Mouse (Mus musculus): ENCODE data around the gene Fuca1. TPM values are rescaled to one million over a fixed set of nuclear protein-coding genes. Genes with fewer than 3 reads are reported as not detected.
"Not testable (repeated sequence)": the region's sequence is repeated elsewhere in the genome, so short reads cannot be mapped to it uniquely, and the experiment has no call there.

Fuca1 gene
- total RNA-seq, 1 experiment from 2014 or later = 259 TPM

DNA sequence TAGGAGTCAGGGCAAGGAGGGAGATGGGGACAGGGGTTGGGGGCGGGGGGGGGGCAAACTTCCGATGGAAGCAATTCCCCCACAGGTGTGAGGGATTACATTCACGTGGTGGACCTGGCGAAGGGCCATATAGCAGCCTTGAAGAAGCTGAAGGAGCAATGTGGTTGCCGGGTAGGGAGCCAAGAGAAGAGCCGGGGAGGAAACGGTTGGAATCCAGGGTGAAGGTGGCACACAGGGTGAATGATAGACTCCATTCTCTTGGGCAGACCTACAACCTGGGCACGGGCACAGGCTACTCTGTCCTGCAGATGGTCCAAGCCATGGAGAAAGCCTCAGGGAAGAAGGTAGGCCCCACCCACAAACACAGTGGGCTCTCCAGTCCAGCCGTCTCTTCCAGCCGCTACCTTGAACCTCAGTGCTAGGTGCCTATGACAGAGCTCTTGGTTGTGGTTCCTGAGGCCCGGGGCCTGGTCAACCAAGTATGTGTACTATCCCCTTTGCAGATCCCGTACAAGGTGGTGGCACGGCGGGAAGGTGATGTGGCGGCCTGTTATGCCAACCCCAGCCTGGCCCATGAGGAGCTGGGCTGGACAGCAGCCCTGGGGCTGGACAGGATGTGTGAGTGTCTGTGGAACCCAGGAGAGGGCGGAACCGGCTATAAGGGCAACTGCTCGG, 46.7 kb downstream of the Fuca1 start:
- no peak for ATAC-seq (replicated peaks; ENCODE audit: insufficient number of reproducible peaks, low FRiP score, low TSS enrichment, poor library complexity, severe bottlenecking)

DNA sequence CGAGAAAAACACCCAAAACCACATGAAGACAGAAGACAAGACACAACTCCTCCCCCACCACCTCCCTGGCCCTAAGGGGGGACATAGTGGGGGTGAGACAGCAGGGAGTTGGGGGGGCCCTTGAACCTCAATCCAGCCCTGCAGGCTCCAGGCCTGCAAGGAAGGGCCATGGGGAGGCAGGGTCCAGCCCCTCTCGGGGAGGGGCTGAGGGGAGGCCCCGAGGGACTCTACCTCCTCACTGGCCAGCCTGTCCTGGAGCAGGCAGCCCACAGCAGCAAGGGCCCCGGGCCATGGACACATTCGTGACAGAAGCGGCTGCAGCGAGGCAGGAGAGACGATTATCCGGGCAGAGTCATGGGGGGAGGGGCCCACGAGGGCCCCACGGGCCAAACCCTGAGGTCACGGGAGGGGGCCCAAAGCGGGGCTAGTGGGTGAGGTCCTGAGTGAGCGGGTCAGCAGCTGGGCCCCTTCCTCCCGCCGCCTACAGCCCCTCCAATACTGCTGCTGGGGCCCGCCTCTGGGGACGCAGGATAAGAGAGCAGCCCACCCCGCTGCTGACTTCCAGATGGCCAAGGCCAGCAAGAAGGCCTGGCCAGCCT, 47.8 kb downstream of the Fuca1 start:
- ATAC-seq (replicated peaks; ENCODE audit: insufficient number of reproducible peaks, low FRiP score, low TSS enrichment, poor library complexity, severe bottlenecking) = no peak

DNA sequence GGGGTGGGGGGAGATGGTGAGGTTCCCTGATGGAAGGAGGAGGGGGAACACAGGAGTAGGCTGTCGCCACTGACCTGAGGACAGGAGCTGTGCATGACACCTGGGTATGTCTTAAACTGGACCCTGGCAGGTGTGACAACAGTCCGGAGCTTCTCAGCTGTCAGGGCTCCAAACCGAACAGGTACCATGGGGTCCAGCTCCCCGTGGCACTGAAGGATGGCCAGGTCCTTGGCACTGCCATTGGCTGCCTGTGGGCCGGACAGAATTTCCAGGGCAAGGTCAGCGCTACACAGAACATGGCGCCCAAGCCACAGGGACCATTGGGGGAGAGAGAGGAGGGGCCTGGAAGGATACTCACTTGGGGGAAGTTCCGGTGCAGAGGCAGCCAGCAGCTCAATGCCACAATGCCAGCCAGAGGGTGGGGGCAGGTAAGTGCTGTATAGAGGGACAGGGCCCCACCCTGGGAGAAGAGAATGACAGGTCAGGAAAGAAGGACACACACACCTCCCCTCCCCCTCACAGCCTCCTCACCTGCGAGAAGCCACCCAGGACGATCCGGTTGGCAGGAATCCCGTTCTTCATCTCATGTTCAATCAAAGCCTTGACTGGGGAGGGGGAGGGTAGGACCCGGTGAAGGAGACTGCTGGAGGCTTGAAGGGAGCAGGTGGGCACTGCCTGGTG, 48.7 kb downstream of the Fuca1 start:
- ATAC-seq (replicated peaks; ENCODE audit: insufficient number of reproducible peaks, low FRiP score, low TSS enrichment, poor library complexity, severe bottlenecking) = no peak

DNA sequence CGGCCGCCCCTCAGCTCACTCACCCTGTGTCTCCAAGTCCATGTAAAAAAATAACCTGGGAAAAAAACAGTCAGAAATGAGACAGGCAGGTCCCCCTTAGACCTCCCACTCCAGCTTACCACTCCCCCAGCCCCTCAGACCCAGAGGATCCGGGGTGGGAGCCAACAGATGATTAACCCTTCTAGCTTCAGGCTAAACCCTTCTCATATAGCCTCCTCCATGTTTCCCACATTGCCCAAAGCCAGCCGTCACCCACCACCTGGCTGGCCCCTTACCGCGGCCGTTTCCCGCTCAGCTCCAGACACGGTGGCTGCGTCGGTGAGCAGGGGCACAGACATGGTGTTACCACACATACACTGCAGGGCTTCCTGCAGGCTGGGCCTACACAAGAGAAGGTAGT, 50.0 kb downstream of the Fuca1 start:
- ATAC-seq (replicated peaks; ENCODE audit: insufficient number of reproducible peaks, low FRiP score, low TSS enrichment, poor library complexity, severe bottlenecking) = no peak

DNA sequence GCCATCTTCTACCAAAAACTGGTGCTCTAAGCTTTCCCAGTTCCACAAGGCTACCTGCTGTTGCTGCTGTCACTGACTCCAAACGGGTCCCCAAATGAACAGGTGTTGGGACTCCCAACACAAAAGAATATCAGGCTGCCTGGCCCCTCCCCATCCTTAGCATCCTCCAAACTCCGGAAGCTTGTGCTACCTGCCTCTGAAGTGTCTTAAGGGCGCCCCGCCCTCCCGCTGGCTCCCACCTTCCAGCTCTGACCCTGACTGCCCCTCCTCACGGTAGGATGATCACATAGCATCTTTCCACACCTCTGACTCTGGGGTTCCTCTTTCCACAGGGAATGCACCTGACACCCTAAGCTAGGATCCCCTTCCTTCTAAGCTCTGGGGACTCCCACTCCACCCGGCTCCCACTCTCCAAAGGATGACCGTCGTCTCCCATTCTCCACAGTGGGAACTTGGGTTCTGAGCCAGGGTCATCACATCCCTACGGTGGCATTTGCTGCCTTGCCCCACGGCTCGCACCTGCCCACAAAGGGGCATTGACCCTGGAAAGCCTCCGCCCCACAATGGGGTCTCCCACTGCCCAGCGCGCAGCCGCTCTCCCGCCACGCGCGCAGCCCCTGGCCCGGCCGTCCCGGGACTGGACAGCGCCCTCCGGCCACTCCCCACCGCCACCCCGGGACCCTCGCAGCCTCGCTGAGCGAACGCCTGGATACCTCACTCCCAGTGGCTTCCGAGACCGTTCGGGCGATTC, 51.4 kb downstream of the Fuca1 start:
- ATAC-seq (replicated peaks; ENCODE audit: insufficient number of reproducible peaks, low FRiP score, low TSS enrichment, poor library complexity, severe bottlenecking) = 0 out of 2 replicates have a peak, but pooled peaks have one; percentile 5

DNA sequence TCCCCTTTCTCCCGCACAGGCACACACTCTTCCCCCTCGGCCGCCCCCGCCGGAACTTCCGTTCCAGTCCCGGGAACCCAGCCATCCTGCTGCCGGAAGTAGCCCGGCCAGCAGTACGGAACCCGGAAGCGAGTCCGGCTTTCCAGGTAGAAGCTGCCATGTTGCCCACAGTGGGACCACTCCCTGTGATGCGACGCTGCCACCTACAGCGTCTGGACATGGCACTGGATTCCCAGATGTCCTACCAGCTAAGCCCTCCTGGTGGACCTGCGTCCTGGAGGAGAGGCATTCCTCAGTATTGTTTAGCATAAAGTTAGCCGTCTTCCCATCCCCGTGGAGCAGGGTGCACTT, 52.0 kb downstream of the Fuca1 start, which contains the start of gene Lypla2:
Gene Lypla2, minus strand, starts transcription at position 71 of the 351 bp plus-strand sequence.
- peak; percentile 72 for ATAC-seq (replicated peaks; ENCODE audit: insufficient number of reproducible peaks, low FRiP score, low TSS enrichment, poor library complexity, severe bottlenecking)

DNA sequence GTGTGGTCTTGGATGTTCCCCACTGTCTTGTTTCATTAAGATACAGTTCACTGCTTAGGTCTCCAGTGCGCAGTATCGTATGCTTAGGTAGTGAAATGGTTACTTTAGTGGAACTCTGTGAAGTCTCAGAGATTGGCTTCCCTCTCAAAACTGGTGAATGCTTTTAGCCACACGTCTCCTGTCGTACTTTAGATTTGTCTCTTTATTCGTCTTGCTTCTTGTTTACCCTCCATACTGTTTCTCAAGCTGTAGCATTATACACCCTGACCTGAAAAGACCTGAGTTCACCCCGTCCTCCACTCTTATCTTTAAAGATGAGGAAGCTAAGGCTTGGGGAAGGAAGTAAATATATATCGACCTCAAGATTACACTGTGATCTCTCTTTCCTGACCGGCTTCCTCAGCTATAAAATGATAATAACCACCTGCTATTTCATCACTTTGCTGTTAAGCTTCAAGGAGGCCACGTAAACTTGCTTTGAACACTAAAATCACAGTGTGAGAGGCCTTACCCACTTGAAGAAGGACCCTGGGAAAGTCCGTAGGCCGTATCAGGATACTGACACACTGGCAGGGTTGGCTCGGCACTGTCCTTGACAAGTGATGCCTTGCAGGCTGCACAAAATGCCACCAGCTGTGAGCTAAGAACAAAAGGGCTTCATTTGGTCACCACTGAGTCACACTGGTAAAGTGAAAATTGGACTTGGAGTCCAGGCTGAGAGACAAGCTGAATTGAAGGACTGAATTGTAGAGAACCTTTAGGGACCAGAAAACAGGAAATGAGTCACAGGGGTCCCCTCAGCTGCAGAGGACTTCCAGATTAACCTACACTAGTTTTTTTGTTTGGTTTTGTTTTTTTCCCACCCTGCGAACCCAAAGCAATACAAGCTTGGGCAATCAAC, 52.6 kb downstream of the Fuca1 start:
- ATAC-seq (replicated peaks; ENCODE audit: insufficient number of reproducible peaks, low FRiP score, low TSS enrichment, poor library complexity, severe bottlenecking) = no peak

DNA sequence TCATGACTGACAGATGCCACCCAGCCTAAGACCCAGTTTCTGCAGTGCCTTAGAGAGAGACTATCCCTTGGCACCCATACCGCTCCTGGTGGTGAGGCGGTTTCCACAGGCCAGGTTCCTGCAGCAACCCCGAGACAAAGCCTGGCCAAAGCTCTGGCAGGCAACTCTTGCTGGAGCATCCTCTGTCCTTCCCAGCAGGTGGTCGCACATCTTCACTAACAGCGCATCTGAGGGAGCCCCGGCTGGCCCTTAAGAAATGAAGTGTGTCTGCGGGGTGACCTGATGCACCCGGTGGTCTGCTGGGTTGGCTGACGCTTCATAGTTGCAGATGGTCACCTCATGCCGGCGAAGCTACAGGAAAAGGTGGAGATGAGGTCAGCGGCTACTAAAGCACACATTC, 55.6 kb downstream of the Fuca1 start:
- no peak for ATAC-seq (replicated peaks; ENCODE audit: insufficient number of reproducible peaks, low FRiP score, low TSS enrichment, poor library complexity, severe bottlenecking)

DNA sequence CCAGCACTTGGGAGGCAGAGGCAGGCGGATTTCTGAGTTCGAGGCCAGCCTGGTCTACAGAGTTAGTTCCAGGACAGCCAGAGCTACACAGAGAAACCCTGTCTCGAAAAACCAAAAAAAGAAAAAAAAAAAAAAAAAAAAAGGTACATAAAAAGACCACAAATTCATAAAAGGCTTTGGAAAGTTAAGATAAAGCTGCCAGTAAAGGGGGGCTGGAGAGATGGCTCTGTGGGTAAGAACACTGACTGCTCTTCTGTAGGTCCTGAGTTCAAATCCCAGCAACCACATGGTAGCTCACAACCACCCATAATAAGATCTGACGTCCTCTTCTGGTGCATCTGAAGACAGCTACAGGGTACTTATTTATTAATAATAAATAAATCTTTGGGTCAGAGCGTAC, 59.7 kb downstream of the Fuca1 start:
- not testable (repeated sequence) for ATAC-seq (replicated peaks; ENCODE audit: insufficient number of reproducible peaks, low FRiP score, low TSS enrichment, poor library complexity, severe bottlenecking)

DNA sequence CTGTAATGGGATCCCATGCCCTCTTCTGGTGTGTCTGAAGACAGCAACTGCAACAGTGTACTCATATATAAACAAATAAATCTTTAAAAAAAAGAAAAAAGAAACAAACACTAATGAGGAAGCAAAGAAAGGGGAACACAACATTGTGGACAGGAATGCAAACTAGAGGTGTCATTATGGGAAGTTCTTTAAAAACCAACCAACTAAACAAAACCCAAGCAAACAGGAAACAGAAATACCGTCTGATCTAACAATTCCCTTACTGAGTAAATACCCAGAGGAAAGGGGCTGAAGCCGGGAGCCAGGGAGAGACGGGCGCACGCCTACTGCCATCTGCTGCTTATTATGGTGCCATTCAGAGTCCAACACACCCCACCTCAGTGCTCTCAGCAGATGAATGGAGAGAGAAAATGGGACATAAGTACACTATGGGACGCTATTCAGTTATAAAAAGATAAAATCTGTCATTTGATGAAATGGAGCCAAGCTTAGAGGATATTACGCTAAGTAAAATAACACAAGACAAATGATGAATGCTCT, 61.1 kb downstream of the Fuca1 start:
- peak; percentile 66 for ATAC-seq (replicated peaks; ENCODE audit: insufficient number of reproducible peaks, low FRiP score, low TSS enrichment, poor library complexity, severe bottlenecking)

DNA sequence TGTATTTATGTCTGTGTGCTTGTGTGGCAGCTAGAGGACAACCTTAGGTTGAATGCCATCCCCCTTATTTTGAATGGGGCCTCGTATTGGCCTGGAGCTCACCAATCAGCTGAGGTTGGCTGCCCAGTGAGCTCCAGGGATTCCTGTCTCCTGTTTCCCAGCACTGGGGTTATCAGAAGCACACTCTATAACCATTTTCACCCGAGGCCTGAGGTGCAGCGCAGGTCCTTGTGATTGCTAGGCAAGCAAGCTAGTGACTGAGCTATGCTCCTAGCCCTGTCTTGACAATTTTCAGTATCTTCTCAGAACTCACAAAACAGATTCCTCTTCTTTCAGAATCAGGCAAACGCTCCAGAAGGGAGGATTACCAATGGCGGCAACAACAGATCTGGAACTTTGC, 64.0 kb downstream of the Fuca1 start:
- no peak for ATAC-seq (replicated peaks; ENCODE audit: insufficient number of reproducible peaks, low FRiP score, low TSS enrichment, poor library complexity, severe bottlenecking)

DNA sequence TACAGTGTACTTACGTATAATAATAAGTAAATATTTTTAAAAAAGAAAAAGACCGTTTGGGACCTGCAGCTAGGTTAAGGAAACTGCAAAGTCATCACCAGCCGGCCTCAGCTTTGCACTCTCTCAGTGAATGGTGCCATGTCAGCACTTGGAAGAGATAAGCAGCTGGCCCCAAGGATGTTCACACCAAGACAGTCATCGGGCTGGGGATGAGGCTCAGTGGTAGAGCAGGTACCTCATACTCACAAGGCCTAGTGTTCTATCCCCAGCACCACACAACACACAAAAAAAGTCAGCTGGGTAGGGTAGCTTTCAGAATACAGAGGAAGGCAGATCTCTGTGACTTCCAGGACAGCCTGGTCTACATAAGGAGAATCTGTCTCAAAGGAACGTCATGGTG, 64.7 kb downstream of the Fuca1 start:
- ATAC-seq (replicated peaks; ENCODE audit: insufficient number of reproducible peaks, low FRiP score, low TSS enrichment, poor library complexity, severe bottlenecking) = no peak

DNA sequence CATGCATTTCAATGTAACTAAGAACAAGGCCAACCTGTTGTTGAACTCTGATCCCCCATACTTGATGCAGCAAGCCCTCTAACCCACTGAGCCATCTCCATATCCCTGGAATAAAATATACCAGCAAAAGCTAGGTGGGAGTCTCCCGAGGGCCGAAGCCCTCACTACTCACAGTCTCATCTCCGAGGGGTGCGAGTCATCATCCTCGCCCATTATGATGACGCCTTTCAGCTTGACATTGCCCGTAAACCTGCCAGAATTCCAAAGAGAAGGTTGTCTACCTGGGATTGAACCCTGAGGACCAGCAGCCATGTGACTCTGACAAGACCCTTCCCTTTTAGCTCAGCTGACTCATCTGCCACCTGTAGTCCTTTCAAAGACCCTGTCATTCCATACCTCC, 65.2 kb downstream of the Fuca1 start:
- no peak for ATAC-seq (replicated peaks; ENCODE audit: insufficient number of reproducible peaks, low FRiP score, low TSS enrichment, poor library complexity, severe bottlenecking)

DNA sequence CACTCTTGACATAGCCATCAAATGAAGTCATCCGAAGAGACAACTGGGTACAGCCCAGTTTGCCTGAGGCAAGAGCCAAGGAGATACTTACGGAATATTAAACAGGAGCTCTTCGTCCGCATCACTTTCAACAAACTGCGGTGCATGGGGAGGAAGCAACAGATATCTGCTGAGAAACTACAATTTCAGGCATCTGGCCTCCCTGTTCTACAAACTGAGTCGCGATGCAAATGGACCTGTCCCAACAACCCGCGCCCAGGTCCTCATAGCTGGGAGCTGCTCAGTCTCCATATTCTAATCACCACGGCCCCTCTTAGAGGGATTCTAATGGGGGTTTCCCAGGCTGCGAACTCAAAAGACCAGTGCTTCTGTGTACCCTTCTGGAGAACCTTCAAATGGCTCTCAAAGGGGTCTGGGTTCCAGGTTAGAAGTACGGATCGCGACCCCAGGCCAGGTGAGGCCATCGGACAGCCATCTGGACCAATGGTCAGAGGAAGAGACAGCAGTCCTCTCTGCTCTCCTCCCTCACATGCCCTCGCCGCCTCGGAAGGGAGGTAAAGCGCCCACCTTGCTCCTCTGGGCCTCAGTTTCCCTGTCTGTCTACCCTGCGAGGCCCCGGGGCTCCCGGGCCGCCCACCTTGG, 65.9 kb downstream of the Fuca1 start:
- no peak for ATAC-seq (replicated peaks; ENCODE audit: insufficient number of reproducible peaks, low FRiP score, low TSS enrichment, poor library complexity, severe bottlenecking)

DNA sequence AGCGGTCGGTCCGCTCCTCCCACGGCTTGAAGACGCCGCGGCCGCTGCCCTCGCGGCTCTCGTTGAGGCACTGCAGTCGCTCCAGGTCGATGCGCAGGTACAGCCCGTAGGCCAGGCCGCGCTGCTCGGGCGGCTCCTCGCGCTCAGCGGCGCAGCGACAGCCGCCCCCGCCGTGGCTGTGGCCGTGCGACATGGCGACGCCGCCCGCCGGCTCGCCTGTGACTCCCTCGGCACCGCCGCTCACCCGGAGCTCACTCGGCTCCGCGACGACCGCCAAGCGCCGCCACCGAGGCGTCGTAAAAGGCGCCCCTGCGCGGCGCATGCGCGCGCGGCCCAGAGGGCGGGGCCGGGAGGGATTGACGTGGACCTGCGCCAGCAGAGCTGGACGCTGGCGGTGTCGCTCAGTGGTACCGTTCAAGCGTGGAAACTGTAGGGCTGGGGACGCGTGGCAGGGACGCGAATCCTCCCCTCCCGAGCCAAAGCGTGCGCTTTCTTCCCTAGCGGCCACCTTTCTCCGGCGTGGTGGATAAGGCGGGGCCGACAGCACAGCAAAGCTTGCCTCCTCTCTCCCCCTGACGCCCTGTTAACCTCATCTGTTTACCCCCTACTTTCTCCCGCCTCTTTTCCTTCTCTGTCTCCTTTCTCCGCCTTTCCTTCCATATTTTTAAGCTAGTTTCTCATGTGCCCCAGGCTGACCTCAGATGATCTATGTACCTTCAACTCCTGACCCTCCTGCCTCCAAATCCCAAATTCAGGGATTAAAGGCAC, 66.6 kb downstream of the Fuca1 start, which contains the start of gene Pithd1:
Gene Pithd1, minus strand, starts transcription at position 322 of the 768 bp plus-strand sequence.
- ATAC-seq (replicated peaks; ENCODE audit: insufficient number of reproducible peaks, low FRiP score, low TSS enrichment, poor library complexity, severe bottlenecking) = peak; percentile 84

DNA sequence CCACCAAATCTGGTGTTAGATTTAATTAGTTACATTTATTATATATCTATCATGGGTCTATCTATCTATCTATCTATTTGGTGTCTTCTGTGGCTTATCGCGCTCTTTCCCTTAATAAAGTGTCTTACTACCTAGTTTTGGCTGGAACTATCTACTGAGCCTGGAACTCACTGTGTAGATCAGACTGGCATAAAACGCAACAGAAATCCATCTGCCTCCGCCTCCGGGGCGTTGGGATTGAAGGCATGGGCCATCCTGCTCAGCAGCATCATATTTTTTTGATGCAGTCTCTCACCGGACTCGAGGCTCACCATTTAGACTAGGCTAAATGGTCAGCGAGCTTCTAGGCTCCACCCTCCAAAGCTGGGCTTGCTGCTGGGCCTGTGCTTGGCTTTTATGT, 67.2 kb downstream of the Fuca1 start:
- no peak for ATAC-seq (replicated peaks; ENCODE audit: insufficient number of reproducible peaks, low FRiP score, low TSS enrichment, poor library complexity, severe bottlenecking)

Data from monocyte, adult 5-6 weeks (primary cell).